Mouse (Mus musculus) left cerebral cortex, adult 9 months (tissue): ENCODE data around the gene Prrc2a.

Experiments
- DNase-seq, 2 experiments: peaks; one replicate each; pipeline ENCODE4 v3.0.0; 2022; ENCODE audit warnings: low spot score in 2 of 2

Prrc2a gene

DNA sequence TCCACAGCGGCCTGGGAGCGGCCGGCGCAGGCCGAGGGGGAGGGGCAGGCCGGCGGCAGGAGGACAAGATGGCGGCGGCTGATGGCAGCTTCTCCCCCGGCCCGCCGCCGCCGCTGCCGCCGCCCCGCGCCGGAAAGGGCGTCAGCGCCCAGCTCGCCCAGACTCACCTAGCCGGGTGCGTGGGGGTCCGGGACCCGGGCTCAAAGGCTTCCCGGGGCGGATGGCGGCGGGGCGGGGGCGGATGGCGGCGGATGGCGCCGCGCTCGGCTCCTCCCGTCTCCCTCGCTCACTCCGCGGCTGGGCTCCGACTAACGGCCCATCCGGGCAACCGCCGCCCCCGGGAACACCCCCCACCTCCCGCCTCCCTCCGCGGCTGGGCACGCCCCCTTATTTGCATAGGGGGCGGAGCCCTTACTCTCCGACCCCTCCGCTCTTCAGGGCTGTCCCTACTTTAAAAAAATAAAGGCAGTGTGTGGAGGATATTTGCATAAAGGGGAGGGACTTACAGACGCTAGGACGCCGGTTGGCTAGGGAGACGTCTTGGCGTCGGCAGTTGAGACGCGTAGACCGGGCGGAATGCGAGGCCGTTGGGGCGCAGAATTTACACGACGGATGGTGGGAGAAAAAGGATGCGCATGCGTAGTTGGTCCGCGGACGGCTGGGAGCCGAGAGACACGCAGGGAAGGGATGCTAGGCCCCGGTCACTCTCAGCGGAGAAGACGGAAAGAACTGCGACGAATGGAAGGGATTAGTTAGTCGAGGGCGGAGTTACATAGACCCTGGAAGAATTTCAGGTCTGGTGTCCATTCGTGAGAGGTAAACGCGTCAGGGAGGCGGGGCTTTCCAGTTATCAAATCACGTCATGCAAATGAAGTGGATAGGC lies at the start of gene Prrc2a:
Gene Prrc2a, minus strand, starts transcription at position 330 of the 883 bp plus-strand sequence.
- DNase-seq: peak; percentile 99

DNA sequence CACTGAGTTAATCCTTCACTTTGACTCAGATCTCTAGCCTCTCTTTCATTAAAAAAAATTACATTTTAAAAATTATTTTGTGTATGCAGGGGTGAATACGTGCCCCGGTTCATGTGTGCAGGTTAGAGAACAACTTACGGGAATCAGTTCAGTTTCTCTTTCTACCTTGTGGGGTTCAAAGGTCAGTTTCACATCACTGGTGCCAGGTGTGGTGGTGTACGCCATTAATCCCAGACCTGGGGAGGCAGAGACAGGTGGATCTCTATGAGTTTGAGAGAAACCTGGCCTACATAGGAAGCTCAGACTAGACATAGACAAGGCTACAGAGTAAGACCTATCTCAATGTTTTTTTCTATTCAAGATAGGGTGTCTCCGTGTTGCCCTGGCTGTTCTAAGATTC lies 48.4 kb upstream of the Prrc2a start:
- no peak for DNase-seq

DNA sequence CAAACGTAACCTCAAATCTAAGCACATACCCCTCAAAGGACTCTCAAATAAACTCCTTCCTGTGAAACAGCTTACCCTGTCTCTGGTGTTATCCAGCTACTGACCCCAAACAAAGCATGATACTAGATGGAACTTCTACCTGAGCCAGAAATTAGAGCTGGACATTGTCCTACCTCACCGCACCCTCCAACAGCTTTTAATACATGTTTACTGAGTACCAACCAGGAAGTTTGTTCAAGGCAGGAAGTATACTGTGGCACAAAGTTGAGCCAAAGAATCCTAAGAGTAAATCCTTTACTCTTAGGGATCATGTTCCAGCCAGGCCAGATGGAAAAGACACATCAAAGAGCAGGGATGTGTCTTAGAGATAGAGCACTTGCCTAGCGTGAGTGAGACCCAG lies 45.9 kb upstream of the Prrc2a start:
- DNase-seq: no peak

DNA sequence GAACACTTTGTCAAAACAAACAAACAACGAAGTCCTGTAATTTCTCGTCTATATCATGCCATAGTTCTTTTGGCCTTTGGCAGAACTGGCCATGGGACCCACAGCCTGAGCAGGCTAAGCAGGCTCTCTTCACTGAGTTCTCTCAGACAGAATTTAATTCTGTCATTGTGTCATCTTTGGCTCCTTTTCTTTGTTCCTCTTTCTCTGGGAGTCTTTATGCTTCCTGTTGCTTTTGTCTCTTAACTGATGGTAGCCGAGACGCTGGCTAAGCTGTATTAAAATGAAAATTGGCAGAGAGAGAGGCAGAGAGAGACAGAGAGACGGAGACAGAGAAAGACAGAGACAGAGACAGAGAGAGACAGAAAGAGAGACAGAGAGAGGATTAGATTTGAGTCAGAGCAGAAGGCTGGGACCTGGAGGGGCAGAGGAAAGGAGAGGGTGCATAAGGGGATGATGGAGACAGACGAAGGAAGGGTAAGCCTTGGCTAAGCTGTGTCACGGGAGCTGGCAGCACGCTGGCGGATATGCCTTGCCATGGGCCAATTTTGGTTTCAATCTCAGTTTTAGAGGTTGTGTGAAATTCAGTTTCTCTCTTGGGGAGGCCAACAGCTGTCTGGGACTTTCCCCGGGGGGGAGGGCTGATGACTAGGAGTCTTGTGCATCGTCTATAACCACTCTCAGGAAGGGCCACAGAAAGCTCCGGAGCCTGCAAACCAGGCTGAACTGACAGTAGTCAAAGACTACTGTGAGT lies 45.3 kb upstream of the Prrc2a start:
- DNase-seq: no peak

DNA sequence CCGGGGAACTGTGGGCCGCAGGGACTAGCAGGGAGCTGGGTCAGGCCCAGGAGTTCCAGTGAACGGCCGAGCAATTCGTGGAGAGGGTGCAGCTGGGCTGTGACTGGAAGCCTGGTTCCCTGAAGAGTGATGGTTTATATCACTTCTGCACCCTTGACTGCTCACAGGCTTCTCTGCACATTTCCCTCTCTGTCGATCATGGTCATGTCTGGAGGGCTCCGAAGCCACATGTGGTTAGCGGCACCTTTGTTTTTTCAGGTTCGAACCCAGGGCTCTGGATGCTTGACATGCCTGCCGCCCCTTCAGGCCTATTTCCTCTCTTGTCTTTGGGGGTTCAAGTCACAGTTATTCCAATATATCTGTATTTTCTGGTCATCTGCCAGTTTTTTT lies 40.7 kb upstream of the Prrc2a start:
- DNase-seq: no peak

DNA sequence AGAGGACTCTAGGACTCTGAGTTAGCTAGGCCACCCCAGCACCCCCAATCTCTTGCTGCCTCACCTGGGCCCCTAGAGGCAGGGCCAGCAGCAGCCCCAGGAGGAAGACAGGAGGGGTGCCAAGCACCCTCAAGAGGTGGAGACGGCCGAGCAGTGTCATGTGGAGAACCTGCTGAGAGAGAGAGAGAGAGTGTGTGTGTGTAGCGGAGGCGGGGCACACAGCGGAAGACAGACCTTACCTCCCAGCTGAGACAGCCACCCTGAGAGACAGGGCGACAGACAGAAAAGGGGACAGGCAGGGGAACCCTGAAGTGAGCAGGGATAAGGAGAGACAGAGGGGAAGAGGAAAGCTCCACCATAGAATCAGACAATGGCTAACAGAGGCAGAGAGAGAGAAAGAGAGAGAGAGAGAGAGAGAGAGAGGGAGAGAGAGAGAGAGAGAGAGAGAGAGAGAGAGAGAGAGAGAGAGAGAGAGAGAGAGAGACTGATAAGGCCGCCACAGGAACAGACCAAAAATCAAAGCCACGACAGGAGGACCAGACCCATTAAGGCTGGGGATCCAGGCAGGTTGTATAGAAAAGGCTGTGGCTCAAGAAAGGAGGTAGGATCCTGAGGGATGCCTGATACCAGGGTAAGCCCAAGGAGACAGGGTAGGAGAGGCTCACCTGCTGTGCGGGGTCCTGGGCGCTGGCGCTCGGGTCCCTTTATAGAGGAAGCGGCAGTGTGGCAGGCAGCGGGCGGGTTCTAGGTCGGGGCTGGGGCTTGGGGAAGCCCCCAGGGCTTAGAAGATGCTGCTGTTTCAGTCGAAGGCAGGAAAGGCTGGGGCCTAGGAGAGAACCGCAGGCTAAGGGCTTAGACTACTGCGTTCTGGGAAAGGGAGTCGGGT lies 40.0 kb upstream of the Prrc2a start, which contains the start of gene Lta:
Gene Lta, minus strand, starts transcription at position 858 of the 886 bp plus-strand sequence.
- DNase-seq: no peak

DNA sequence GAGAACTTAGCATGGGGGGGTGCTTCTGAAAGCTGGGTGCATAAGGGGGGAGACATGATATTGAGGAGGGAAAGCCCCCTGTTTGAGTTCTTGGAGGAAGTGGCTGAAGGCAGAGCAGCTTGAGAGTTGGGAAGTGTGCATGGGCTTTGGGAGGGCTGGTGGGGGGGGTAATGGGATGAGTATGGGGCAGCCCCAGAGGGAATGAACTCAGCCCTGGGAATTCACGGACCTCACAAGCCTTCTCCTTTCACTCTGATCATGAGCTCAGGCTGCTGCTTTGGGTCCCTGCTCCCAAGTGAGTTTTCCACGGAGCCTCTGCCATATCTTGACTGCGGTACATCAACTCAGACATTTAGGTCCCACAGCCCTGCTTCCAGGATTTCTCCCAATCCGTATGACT lies 37.7 kb upstream of the Prrc2a start:
- DNase-seq: no peak

DNA sequence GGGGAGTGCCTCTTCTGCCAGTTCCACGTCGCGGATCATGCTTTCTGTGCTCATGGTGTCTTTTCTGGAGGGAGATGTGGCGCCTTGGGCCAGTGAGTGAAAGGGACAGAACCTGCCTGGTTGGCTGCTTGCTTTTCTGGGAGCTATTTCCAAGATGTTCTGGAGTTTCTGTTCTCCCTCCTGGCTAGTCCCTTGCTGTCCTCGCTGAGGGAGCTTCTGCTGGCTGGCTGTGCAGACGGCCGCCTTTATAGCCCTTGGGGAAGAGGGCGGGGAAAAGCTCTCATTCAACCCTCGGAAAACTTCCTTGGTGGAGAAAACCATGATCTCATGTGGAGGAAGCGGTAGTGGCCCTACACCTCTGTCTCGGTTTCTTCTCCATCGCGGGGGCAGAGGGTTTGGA lies 37.1 kb upstream of the Prrc2a start, which contains the start of gene Tnf:
Gene Tnf, minus strand, starts transcription at position 221 of the 400 bp plus-strand sequence.
- peak in 1 of 2 experiments; percentile 21 for DNase-seq

DNA sequence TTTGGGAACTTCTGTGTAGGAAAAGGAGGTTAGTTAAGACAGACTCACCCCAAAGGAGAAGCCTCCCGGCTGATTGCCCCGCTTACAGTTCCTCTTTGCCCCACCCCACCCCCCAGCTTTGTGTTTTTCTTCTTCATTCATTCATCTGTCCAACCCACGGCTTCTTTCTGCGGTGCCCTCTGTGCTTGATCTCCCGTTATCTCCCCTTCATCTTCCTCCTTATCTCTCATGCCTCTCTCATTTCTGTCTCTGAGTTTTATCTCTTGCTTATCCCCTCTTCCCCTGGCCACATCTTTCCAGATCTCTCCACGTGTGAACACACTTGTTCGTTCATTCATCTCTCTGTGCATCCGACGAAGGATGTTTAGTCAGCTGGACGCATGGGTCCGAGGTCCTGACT lies 36.4 kb upstream of the Prrc2a start:
- DNase-seq: no peak

DNA sequence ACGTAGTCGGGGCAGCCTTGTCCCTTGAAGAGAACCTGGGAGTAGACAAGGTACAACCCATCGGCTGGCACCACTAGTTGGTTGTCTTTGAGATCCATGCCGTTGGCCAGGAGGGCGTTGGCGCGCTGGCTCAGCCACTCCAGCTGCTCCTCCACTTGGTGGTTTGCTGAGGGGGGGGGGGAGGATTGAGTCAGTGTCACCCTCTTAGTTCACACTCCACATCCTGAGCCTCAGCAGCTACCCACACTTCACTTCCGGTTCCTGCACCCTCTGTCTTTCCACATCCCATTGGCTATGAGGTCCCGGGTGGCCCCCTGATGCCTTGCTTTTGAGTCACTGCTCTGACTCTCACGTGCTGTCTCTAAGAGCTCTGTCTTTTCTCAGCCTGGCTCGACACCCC lies 35.7 kb upstream of the Prrc2a start:
- DNase-seq: no peak

DNA sequence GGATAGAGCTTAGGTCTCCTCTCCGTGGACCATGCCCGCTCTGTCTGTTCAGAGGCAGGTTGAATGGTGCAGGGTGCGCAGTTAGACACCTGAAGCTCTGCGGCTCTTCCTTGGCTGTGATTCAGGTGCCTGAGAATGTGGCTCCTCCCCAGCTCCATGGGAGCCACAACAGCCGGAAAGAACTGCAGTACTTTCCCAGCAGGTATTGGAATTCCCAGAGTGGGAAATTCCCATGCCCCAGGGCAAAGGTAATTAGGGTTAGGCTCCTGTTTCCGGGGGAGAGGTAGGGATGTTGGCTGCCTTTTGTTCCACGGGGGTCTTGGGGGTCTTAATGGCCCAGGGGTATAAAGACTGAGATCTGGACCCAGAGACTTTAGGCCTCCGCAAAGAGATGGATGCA lies 34.2 kb upstream of the Prrc2a start:
- no peak for DNase-seq

DNA sequence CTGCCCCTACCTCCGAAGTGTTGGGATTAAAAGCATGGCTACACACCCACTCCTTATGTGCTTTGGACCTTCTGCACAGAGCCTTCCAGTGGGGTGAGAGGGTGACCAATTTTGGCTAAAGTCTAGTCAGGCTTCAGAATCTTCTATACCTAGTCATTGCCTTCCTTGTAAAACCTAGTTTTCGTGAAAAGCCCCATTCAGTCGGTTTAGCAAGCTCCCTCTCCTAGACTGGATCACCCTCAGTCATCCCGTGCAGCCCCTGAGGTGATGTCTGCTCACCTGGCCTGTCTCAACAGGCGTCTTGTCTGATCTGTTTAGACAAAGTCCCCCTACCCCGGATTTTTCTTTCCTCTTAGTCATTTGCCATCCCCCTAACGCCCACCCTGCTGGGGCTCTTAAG lies 33.3 kb upstream of the Prrc2a start:
- DNase-seq: no peak

DNA sequence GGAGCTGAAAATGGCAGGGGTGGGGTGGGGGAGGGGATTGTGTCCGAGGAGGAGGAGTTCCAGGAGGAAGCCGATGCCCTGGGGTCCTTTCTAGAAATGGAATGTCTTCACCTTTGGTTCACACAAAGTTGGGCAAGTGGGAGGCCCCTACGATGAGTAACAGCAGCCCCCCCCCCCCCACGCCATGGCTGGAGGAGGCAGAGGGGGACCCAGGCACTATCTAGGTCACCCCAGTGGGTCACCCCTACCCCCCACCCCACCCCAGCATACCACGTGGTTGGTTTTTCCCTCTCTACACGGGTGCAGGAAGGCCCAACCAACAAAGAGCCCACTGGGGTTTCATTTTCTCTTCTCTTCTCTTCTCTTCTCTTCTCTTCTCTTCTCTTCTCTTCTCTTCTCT lies 32.4 kb upstream of the Prrc2a start:
- no peak for DNase-seq

DNA sequence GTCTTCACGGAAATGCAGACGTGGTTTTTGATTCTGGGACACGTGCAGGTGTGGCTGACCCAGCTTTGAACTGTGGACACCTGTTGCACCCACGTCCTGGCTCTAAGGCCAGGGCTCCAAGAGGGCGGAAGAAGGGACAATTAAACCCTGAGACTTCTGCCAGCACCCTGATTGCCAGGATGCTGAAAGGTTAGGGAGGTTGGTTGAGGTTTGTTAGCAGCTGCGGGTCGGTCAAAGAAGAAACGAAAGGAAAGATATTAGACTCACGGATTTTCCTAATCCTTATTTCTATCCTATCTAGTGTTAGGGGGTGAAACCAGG lies 31.6 kb upstream of the Prrc2a start:
- no peak for DNase-seq

DNA sequence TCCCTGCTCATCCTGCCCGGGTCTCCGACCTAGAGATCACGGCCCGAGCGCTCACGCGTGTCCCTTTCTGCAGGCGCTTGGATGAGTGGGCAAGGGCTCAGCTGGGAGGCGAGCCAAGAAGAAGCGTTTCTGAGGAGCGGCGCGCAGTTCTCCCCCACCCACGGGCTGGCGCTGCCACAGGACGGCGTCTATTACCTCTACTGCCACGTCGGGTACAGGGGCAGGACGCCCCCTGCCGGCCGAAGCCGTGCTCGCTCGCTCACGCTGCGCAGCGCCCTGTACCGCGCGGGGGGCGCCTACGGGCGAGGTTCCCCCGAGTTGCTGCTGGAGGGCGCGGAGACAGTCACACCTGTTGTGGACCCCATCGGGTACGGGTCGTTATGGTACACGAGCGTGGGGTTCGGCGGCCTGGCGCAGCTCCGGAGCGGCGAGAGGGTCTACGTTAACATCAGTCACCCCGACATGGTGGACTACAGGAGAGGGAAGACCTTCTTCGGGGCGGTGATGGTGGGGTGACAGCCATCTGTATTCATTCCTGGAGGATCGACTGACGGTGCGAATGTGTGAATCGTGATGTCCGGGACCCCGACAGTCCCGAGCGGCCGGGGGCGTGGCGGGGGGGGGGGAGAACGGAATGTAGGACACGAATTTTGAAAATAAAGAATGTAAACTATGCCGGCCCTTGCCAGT lies 31.1 kb upstream of the Prrc2a start:
- DNase-seq: peak in 1 of 2 experiments; percentile 82

DNA sequence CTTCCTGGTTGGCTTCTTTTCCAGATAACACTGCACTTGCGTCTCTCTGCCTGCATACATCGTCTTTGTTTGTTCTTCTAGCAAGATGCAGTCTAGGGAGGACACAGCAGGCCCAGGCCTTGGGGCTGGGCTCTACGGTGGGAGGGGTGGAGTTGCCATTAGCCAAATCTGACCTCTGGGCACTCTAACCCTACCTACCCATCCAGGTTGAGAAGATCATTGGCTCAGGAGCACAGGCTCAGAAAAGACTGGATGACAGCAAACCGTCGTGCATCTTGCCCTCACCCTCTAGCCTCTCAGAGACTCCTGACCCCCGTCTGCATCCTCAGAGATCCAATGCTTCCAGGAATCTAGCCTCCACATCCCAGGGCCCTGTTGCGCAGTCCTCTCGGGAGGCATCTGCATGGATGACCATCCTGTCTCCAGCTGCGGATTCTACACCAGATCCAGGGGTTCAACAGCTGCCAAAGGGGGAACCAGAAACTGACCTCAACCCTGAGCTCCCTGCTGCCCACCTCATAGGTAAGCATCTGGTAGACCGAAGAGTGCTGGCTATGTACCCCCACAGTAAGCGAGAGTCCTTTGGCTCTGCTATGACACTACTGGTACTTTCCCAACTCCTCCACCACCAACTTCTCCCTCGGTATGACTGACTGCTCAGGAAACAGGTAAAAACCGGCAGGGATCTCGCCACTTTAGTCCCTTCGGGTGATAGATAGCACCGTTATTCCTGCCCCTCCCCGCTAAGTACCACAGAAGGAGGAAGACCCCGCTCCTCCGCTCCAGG lies 30.3 kb upstream of the Prrc2a start:
- DNase-seq: no peak

DNA sequence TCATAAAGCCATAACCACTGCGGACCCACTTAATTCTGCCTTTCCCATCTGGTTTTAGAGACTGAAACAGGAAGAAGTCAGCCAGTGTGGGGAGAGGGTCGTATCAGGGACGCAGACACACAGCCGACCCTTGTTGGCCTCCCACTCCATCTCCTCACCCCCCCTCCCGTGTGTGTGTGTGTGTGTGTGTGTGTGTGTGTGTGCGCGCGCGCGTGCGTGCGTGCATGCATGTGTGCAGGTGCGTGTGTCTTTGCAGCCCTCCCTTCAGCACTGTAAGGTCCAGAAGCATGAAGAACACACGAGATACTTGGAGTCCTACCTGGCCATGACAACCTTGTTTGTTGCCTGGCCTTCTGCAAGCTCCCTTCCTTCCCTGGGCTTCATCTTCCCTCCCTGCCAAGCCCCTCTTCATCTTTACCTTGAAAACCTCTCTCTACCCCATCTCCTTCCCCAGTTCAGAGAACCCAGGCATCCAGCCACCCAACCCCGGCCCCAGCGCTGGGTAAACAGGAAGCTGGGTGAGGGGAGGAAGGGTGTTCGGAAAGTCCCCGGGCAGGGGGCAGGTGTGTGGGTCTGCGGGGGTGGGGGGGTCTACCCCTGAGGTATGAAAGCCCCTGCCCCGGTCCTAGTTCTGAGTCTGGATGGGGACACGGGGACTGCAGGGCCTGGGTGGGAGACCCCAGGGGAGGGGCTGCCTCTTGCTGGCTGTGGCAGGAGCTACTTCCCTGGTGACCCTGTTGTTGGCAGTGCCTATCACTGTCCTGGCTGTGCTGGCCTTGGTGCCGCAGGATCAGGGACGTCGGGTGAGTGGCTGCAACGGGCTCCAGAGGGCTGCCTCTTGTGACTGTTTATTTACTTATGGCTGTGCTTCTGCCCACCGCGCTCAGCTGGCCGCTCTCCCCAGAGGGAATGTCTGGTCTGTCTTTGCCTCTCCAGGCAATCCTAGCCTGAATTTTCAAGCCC lies 29.5 kb upstream of the Prrc2a start, which contains the start of gene Ltb:
Gene Ltb, plus strand, starts transcription at position 559 of the 963 bp plus-strand sequence.
- no peak for DNase-seq

DNA sequence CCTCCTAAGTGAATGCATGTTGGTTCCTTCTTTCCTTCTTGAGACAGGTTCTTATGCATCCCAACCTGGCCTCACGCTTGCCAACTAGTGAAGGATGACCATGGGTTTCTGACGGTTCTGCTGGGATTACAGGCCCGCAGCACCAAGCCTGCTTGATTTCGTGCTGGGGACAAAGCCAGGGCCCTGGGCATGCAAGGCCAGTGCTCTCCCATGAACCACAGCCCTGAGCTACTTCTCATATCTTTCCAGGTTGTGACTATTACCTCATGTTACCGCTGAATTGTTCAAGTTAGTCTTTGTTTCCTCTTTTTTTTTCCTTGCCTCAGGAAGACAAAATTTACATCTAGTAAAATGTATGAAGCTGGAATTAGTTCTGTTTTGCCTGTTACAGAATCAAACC lies 28.2 kb upstream of the Prrc2a start:
- DNase-seq: no peak

DNA sequence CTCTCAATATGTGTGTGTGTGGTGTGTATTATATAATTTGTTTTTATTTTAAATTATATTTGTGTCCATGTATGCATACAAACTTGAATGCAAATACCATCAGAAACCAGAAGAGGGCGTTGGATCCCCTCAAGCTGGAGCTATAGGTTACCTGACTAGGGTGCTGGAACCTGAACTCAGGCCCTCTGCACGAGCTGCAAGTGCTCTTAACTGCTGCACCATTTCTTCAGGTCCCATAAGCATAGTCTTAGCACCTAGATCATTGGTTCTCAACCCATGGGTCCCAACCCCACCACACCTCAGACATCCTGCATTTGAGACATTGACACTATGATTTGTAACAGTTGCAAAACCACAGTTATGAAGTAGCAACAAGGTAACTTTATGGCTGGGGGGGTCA lies 27.0 kb upstream of the Prrc2a start:
- no peak for DNase-seq
